ENCODE assay signal across 18 mouse cellular contexts in genomic region chr2:19596988-19597387, GRCm38 (mm10). TPM values are rescaled to one million over a fixed set of nuclear protein-coding genes. Genes with fewer than 3 reads are reported as not detected.
"Had no signal": no experiment of that assay in that cellular context is flagged by ENCODE, and none has a peak within 500 bp of the region (broad histone marks: within the 10 kb centered on the region; RNA-seq: fewer than 3 reads in every experiment).

No protein-coding gene starts in this region.

- H3K4me1 ChIP-seq: intestine, embryonic 15.5 days; limb, embryonic 10.5 days; liver, embryonic 15.5 days; midbrain, embryonic 13.5 days; stomach, embryonic 15.5 days had no signal

- H3K9ac ChIP-seq: intestine, embryonic 15.5 days; liver, embryonic 15.5 days; midbrain, embryonic 13.5 days; stomach, embryonic 15.5 days had no signal

- H3K4me3 ChIP-seq: intestine, embryonic 15.5 days; left cerebral cortex, adult 2 months; limb, embryonic 10.5 days; liver, embryonic 15.5 days; midbrain, embryonic 13.5 days; stomach, embryonic 15.5 days had no signal

- H3K27ac ChIP-seq: intestine, embryonic 15.5 days; left cerebral cortex, adult 2 months; limb, embryonic 10.5 days; liver, embryonic 15.5 days; midbrain, embryonic 13.5 days; stomach, embryonic 15.5 days had no signal

- ATAC-seq: intestine, embryonic 15.5 days; lung, postnatal 0 days; midbrain, embryonic 13.5 days had no signal

- H3K9me3 ChIP-seq: intestine, embryonic 15.5 days; limb, embryonic 10.5 days; liver, embryonic 15.5 days; midbrain, embryonic 13.5 days; stomach, embryonic 15.5 days had no signal

- H3K36me3 ChIP-seq: intestine, embryonic 15.5 days; limb, embryonic 10.5 days; liver, embryonic 15.5 days; midbrain, embryonic 13.5 days; stomach, embryonic 15.5 days had no signal

- H3K4me2 ChIP-seq: intestine, embryonic 15.5 days; liver, embryonic 11.5 days; liver, embryonic 15.5 days; midbrain, embryonic 13.5 days; stomach, embryonic 15.5 days had no signal

- H3K27me3 ChIP-seq: intestine, embryonic 15.5 days; liver, embryonic 15.5 days; midbrain, embryonic 13.5 days; stomach, embryonic 15.5 days had no signal

- DNase-seq: lung, adult 2 months; lung, postnatal 36 days; right cerebral cortex, postnatal 14 days; thymus, adult 2 months; thymus, postnatal 25 days had no signal

RNA-seq across cellular contexts. Expression of gene 4921504E06Rik, which starts 43.3 kb away (rescaled TPM):
- polyA plus RNA-seq: intestine, embryonic 15.5 days; large intestine, adult 2 months; limb, embryonic 10.5 days; limb, embryonic 14.5 days; liver, embryonic 11.5 days; liver, embryonic 15.5 days; lung, adult 2 months; midbrain, embryonic 13.5 days; midbrain, postnatal 0 days; neural tube, embryonic 14.5 days; spleen, adult 2 months; stomach, embryonic 15.5 days; thymus, adult 2 months had no signal
